Mouse (Mus musculus) stomach, embryonic 14.5 days (tissue): ENCODE results near the gene Cyp17a1. TPM values are rescaled to one million over a fixed set of nuclear protein-coding genes. Genes with fewer than 3 reads are reported as not detected.
A peak's percentile ranks its signal among the peaks of the same experiment; 100 is the strongest.

Experiments used
- ATAC-seq: fragments of 200-750 bp; cut with Nextera tagmentation; 2 replicates; pipeline ENCODE4 v1.8.0; 2017; ENCODE audit warnings: low read depth, moderate TSS enrichment; ENCODE audit not compliant: insufficient number of reproducible peaks, insufficient read depth, low FRiP score
- H3K27ac ChIP-seq: fragments of 300-500 bp; sonication (generic); 2 replicates; pipeline ENCODE4 v1.5.1; 2014; ENCODE audit warnings: mild to moderate bottlenecking, low read length, moderate library complexity, mixed read lengths
- H3K27me3 ChIP-seq: fragments of 300-500 bp; sonication (generic); 2 replicates; pipeline ENCODE4 v1.6.1; 2014; ENCODE audit warnings: low read length, control low read depth, mixed read lengths; ENCODE audit not compliant: control insufficient read depth, insufficient read depth
- H3K36me3 ChIP-seq: fragments of 300-500 bp; sonication (generic); 2 replicates; pipeline ENCODE4 v1.6.1; 2014; ENCODE audit warnings: mild to moderate bottlenecking, control low read depth, low read length, moderate library complexity, mixed read lengths; ENCODE audit not compliant: control insufficient read depth, insufficient read depth
- H3K4me1 ChIP-seq: fragments of 300-500 bp; sonication (generic); 2 replicates; pipeline ENCODE4 v1.6.1; 2014; ENCODE audit warnings: low read length, control low read depth, mixed read lengths; ENCODE audit not compliant: control insufficient read depth, insufficient read depth
- H3K4me2 ChIP-seq: fragments of 300-500 bp; sonication (generic); replicated peaks from 2 replicates; pipeline ENCODE4 v1.6.1; 2014; ENCODE audit warnings: low read depth, low read length, control low read depth
- H3K4me3 ChIP-seq: fragments of 300-500 bp; sonication (generic); 2 replicates; pipeline ENCODE4 v1.5.1; 2014; ENCODE audit warnings: low read depth, low read length, control low read depth
- H3K9ac ChIP-seq: fragments of 300-500 bp; sonication (generic); replicated peaks from 2 replicates; pipeline ENCODE4 v1.6.1; 2014; ENCODE audit warnings: low read depth, mild to moderate bottlenecking, control low read depth, low read length, moderate library complexity, mixed read lengths
- H3K9me3 ChIP-seq: fragments of 300-500 bp; sonication (generic); 2 replicates; pipeline ENCODE4 v1.6.1; 2016; ENCODE audit warnings: low read depth, low read length, control low read depth; ENCODE audit not compliant: control insufficient read depth
- WGBS: fragments of 180-500 bp; shearing (Covaris S2); extraction: QIAGEN DNeasy Blood & Tissue Kit; methylation state at CpG from one replicate; pipeline ENCODE4 v1.1.7; 2014; 5-methylcytosine and 5-hydroxymethylcytosine counted together
- polyA plus RNA-seq: library from polyadenylated mRNA; unstranded; fragments of >200 nt; fragmentation: Nextera tagmentation; extraction: Ambion mirVana; gene quantifications from 2 replicates; pipeline ENCODE4 v1.2.1, GENCODE M21; 2014

Gene Cyp17a1
- polyA plus RNA-seq, 1 experiment from 2014 or later, result not detected

DNA sequence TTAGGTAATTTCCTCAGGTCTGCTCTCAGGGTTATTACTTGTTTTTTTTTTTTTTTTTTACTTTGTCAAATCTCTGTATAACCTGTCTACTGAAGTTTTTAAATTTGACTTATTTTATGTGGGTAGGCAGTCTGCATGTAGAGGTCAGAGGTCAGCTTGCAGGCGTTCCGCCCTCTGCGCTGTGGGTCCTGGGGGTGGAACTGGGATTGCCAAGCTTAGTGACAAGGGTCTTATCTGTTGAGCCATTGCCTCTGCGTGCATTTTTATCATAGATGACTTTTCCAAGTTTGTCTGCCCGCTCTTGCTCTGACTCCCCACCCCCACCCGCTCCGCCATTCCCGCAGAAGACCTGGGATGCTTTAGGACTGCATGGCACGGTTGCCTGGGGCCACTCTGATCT is 37.2 kb downstream of the Cyp17a1 start:
- peaks cover 15% of the 10 kb centered on the region for H3K4me1 ChIP-seq
- ATAC-seq, result no peak
- H3K4me3 ChIP-seq, result no peak overlapping the region
- no peak overlapping the region for H3K4me2 ChIP-seq
- no peaks in the 10 kb centered on the region for H3K27me3 ChIP-seq
- H3K9ac ChIP-seq, result no peak overlapping the region
- H3K9me3 ChIP-seq, result no peaks in the 10 kb centered on the region
- no peak overlapping the region for H3K27ac ChIP-seq
- H3K36me3 ChIP-seq, result peaks cover 7% of the 10 kb centered on the region; the same call in 1 of the 2 replicates
- 44% methylated on average over 9 of the region's 9 CpGs for WGBS

DNA sequence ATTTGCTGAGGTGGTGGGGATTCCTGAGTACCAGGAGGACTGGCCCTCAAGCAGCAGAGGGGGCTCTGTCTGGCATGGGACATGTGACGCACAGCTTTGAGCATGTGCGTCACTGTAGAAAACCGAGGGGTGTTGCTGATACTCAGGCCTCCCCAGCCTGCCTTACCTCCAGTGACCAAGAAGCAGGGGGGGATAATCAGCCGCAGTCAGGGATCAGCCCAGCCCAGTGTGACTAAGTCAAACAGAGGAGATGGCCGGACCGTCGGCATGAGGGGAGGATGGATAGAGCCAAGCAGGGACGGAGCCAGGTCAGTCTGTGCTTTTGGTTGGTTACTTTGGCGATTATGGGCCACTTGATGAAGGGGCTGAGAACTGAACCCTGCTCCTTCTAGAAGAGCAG is 41.3 kb downstream of the Cyp17a1 start:
- Histone ChIP-seq H3K4me3 (no peak overlapping the region), H3K27ac (no peak overlapping the region), H3K4me1 (peaks cover 23% of the 10 kb centered on the region), H3K27me3 (no peaks in the 10 kb centered on the region), H3K36me3 (no peaks in the 10 kb centered on the region), H3K4me2 (no peak overlapping the region), H3K9ac (no peak overlapping the region), H3K9me3 (no peaks in the 10 kb centered on the region)
- ATAC-seq, result no peak
- WGBS, result 79% methylated on average over 9 of the region's 9 CpGs

DNA sequence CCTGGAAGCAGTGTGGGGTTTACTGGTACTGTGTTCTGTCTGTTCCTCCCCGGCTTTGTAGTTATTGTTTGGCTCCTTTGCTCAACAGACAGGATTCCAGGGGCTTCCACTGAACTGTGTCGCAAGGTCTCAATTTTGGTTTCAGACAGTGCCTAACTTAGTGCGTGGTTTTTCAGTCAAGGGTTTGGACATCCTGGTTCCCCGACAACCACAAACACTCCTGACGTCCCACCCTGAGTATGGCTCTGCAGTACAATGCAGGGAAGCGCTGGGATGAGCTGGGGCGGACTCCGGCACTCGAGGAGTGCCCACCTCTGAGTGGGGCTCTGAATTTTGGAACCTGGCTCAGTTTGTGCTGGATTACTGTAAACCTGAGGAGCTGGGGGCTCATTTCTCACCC is 43.2 kb downstream of the Cyp17a1 start:
- Histone ChIP-seq H3K9ac (no peak overlapping the region), H3K27ac (no peak overlapping the region), H3K9me3 (no peaks in the 10 kb centered on the region), H3K4me3 (no peak overlapping the region), H3K4me1 (peaks cover 11% of the 10 kb centered on the region), H3K27me3 (no peaks in the 10 kb centered on the region), H3K36me3 (no peaks in the 10 kb centered on the region), H3K4me2 (no peak overlapping the region)
- no peak for ATAC-seq
- WGBS, result 78% methylated on average over 9 of the region's 9 CpGs

DNA sequence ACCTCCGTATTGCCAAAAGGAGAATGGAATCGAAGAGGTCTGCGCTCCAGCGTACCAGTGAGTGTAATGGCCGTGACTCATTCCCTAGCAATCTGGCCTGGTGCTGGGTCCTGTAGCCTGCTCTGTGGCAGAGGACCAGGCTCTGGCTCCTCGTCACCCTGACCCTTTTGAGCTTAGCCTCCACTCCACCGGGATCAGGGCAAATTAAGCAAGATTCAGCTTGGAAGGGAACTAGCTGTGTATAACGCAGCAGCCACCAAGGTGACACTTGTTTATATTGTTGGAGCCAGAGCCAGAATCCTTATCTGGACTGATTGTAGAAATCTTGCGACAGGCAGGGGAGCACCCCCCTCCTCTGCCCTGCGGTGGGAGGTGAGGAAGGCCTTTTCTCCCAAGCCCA is 44.6 kb downstream of the Cyp17a1 start:
- WGBS, result 53% methylated on average over 10 of the region's 10 CpGs
- ATAC-seq, result no peak
- Histone ChIP-seq H3K4me3 (no peak overlapping the region), H3K4me2 (no peak overlapping the region), H3K36me3 (no peaks in the 10 kb centered on the region), H3K4me1 (peaks cover 25% of the 10 kb centered on the region), H3K27me3 (no peaks in the 10 kb centered on the region), H3K27ac (0 out of 2 replicates have a peak overlapping the region, but pooled peaks have one; percentile 15), H3K9ac (no peak overlapping the region), H3K9me3 (no peaks in the 10 kb centered on the region)

DNA sequence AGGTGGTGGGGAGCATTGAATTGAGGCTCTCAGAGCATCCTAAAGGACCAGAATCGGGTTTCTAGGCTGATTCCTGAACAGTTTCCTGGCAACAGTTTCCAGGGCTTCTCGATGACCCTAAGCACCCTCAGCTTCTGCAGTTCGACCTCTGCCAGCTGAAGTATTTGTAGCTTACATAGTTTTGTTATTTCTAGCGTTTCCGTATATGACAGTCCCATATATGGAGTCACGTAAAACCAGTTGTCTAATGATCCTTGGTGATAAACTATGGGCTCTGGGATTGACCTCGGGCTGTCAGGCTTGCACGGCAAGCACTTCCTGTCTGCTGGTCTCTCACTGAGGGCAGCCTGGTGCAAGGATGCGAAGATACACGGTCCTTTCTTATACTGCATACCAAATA is 47.5 kb downstream of the Cyp17a1 start:
- WGBS, result 49% methylated on average over 10 of the region's 10 CpGs
- H3K27me3 ChIP-seq, result no peaks in the 10 kb centered on the region
- no peak overlapping the region for H3K27ac ChIP-seq
- H3K4me2 ChIP-seq, result no peak overlapping the region
- no peaks in the 10 kb centered on the region for H3K36me3 ChIP-seq
- no peak overlapping the region for H3K4me3 ChIP-seq
- H3K9ac ChIP-seq, result no peak overlapping the region
- no peak for ATAC-seq
- peaks cover 51% of the 10 kb centered on the region for H3K4me1 ChIP-seq
- H3K9me3 ChIP-seq, result no peaks in the 10 kb centered on the region

DNA sequence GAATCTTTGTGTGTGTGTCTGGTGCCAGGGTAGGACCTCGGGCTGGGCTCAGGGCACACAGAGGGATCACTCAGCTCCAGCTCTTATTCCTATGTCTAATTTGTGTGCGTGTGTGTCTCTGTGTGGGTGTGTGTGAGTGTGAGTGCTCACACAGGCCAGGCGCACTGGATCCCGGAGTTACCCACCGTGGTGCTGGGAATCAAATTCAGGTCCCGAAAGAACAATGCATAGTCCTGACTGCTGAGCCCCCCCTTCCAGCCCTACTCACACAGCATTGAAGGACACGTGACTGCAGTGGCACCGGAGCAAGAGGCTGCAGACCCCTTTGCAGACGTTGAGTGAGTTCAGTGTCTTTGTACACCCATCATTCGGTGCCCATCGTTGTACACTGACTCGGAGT is 48.0 kb downstream of the Cyp17a1 start:
- Histone ChIP-seq H3K9ac (no peak overlapping the region), H3K27ac (no peak overlapping the region), H3K36me3 (no peaks in the 10 kb centered on the region), H3K4me1 (peaks cover 50% of the 10 kb centered on the region), H3K4me3 (no peak overlapping the region), H3K27me3 (no peaks in the 10 kb centered on the region), H3K4me2 (peak overlapping the region; percentile 45; the same call in 1 of the 2 replicates), H3K9me3 (no peaks in the 10 kb centered on the region)
- ATAC-seq, result no peak
- 92% methylated on average over 12 of the region's 12 CpGs for WGBS

DNA sequence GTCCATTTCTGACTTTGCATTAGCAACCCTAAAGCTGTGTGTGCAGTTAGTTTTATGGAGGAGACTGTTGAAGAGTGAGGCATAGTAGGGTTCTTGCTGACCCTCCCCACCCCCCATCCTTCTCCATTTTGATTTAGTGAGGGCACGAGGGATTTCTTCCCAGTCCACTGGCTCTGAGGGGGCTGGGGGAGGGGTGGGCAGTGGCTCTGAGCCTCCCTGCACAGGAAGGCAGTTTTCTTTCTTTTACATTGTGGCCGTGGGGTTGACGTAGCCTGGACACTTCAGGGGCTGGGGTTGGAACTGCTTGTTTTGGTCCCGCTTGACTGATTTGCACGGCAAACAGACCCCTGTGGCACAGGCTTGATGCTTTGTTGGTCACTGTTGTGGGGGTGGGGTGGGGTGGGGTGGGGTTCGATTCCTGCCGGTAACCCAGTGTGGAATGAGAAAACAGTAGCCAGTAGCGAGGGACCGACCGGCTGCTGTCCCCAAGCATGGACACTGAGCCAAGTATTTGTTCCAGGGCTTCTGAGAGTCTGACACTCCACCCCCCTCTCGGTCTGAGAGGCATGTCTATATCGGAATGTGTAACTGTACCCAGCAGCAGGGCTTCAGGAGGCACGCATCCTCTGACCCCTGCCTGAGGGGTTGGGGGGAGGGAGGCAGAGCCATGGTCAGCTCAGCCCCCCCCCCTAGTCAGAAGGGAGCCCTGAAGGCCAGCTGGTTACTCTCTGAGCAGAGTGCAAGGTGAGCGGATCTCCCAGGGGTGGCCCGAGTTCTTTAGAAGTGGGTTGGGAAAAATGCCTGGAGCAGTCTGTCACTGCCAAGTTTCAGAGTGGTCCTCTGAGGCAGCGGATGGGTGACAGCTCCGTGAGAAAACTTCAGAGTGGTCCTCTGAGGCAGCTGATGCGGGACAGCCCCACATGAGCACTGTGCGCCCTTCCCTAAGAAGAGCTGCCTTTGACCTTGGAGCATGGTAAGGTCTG is 48.9 kb downstream of the Cyp17a1 start:
- H3K36me3 ChIP-seq, result no peaks in the 10 kb centered on the region
- peak overlapping the region; percentile 70 for H3K27ac ChIP-seq
- 18% methylated on average over 19 of the region's 19 CpGs for WGBS
- H3K27me3 ChIP-seq, result no peaks in the 10 kb centered on the region
- peak overlapping the region; percentile 45 for H3K4me2 ChIP-seq
- H3K4me1 ChIP-seq, result peaks cover 56% of the 10 kb centered on the region
- H3K9ac ChIP-seq, result peak overlapping the region; percentile 30
- no peaks in the 10 kb centered on the region for H3K9me3 ChIP-seq
- H3K4me3 ChIP-seq, result peak overlapping the region; percentile 30
- peak; percentile 12; the same call in 1 of the 2 replicates for ATAC-seq

DNA sequence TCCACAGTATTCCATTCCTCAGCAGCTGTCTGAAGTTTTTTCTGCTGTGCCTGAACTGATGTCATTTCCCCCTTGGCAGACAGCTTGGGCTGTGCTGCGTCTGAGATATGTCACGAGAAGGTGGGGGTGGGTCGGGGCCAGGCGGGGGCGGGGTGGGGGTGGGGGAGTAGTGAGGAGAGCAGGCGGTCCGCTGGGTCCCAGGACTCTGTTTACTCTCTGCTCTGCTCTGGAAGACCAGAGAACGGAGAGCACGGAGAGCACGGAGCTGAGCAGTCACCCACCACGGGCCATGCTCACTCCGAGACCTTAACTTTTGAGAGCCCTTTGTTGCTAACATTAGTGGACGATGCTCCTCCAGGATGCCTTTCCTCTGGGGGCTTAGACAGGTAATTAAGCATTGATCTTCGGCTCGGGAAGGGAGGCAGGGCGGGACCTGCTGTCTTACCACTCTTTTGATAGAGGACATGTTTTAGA is 49.7 kb downstream of the Cyp17a1 start:
- 3% methylated on average over 16 of the region's 16 CpGs for WGBS
- Histone ChIP-seq H3K4me2 (peak overlapping the region; percentile 45), H3K4me3 (peak overlapping the region; percentile 30), H3K4me1 (peaks cover 57% of the 10 kb centered on the region), H3K9ac (peak overlapping the region; percentile 30), H3K9me3 (no peaks in the 10 kb centered on the region), H3K27me3 (no peaks in the 10 kb centered on the region), H3K27ac (peak overlapping the region; percentile 70), H3K36me3 (no peaks in the 10 kb centered on the region; the same call in 1 of the 2 replicates)
- peak; percentile 76 for ATAC-seq
